Mouse (Mus musculus) T-helper 1 cell (primary cell): Measurements from ENCODE around the gene Dcp1b.
"Not testable (repeated sequence)": the region's sequence is repeated elsewhere in the genome, so short reads cannot be mapped to it uniquely, and the experiment has no call there.

ENCODE experiments used
- in situ Hi-C: fragments of 300-600 bp; cut with MboI, MseI; formaldehyde crosslinking; loops from one replicate; pipeline ENCODE4 v1.15.1; 2025; ENCODE audit warnings: high pct_unique_total_duplicates

Gene Dcp1b

GRCm38 (mm10) chr6:119194601-119195000 is 19.5 kb downstream of the Dcp1b start:
- in situ Hi-C loops, result no loop called here

GRCm38 (mm10) chr6:119196382-119197305 is 21.6 kb downstream of the Dcp1b start, which contains the start of gene Cacna1c:
Gene Cacna1c, minus strand, starts transcription at chr6:119196418.
- in situ Hi-C loops, result no loop called here

- in situ Hi-C loops, result no loop called here
Observed at GRCm38 (mm10) chr6:119198534-119199273, 23.7 kb downstream of the Dcp1b start.

- in situ Hi-C loops, result no loop called here
Observed at GRCm38 (mm10) chr6:119199274-119199879, 24.3 kb downstream of the Dcp1b start.

GRCm38 (mm10) chr6:119200362-119200761 is 25.3 kb downstream of the Dcp1b start:
- in situ Hi-C loops, result no loop called here

- in situ Hi-C loops, result no loop called here
Observed at GRCm38 (mm10) chr6:119201575-119201974, 26.5 kb downstream of the Dcp1b start.

GRCm38 (mm10) chr6:119204286-119204685 is 29.2 kb downstream of the Dcp1b start:
- in situ Hi-C loops, result no loop called here

- in situ Hi-C loops, result no loop called here
Observed at GRCm38 (mm10) chr6:119204915-119205314, 29.9 kb downstream of the Dcp1b start.

- in situ Hi-C loops, result not testable (repeated sequence)
Observed at GRCm38 (mm10) chr6:119206006-119206405, 31.0 kb downstream of the Dcp1b start.

- in situ Hi-C loops, result no loop called here
Observed at GRCm38 (mm10) chr6:119213375-119213774, 38.3 kb downstream of the Dcp1b start.

- in situ Hi-C loops, result no loop called here
Observed at GRCm38 (mm10) chr6:119214190-119214589, 39.1 kb downstream of the Dcp1b start.

- in situ Hi-C loops, result no loop called here
Observed at GRCm38 (mm10) chr6:119215040-119215613, 40.1 kb downstream of the Dcp1b start.

GRCm38 (mm10) chr6:119217661-119218060 is 42.6 kb downstream of the Dcp1b start:
- in situ Hi-C loops, result no loop called here

GRCm38 (mm10) chr6:119218591-119218990 is 43.5 kb downstream of the Dcp1b start:
- in situ Hi-C loops, result no loop called here

- in situ Hi-C loops, result no loop called here
Observed at GRCm38 (mm10) chr6:119219237-119219870, 44.3 kb downstream of the Dcp1b start.

GRCm38 (mm10) chr6:119220297-119220696 is 45.2 kb downstream of the Dcp1b start:
- in situ Hi-C loops, result loop anchor here (5.0 kb wide), 2 partner anchors 117 to 227 kb away; no protein-coding TSS in a partner anchor

- in situ Hi-C loops, result loop anchor here (5.0 kb wide), 2 partner anchors 113 to 223 kb away; no protein-coding TSS in a partner anchor
Observed at GRCm38 (mm10) chr6:119224451-119225195, 49.6 kb downstream of the Dcp1b start.

- in situ Hi-C loops, result no loop called here
Observed at GRCm38 (mm10) chr6:119225226-119225625, 50.2 kb downstream of the Dcp1b start.

- in situ Hi-C loops, result no loop called here
Observed at GRCm38 (mm10) chr6:119225731-119226130, 50.7 kb downstream of the Dcp1b start.

- in situ Hi-C loops, result no loop called here
Observed at GRCm38 (mm10) chr6:119227001-119227400, 51.9 kb downstream of the Dcp1b start.
